Mouse (Mus musculus) neural tube, embryonic 14.5 days (tissue): Measurements from ENCODE around the gene Dclk3. TPM values are rescaled to one million over a fixed set of nuclear protein-coding genes. Genes with fewer than 3 reads are reported as not detected.

ENCODE experiments used
- ATAC-seq: fragments of 200-750 bp; cut with Nextera tagmentation; 2 replicates; pipeline ENCODE4 v1.8.0; 2017; ENCODE audit warnings: low read depth, mild to moderate bottlenecking, moderate TSS enrichment, moderate library complexity
- H3K27ac ChIP-seq: fragments of 300-500 bp; sonication (generic); 2 replicates; pipeline ENCODE4 v1.5.1; 2014; ENCODE audit warnings: low read depth, mild to moderate bottlenecking, control low read depth, low read length, moderate library complexity, mixed read lengths
- H3K27me3 ChIP-seq: fragments of 300-500 bp; sonication (generic); 2 replicates; pipeline ENCODE4 v1.6.1; 2014; ENCODE audit warnings: low read length; ENCODE audit not compliant: control insufficient read depth, insufficient read depth
- H3K36me3 ChIP-seq: fragments of 300-500 bp; sonication (generic); 2 replicates; pipeline ENCODE4 v1.6.1; 2014; ENCODE audit warnings: low read length, mixed read lengths; ENCODE audit not compliant: control insufficient read depth, insufficient read depth
- H3K4me1 ChIP-seq: fragments of 300-500 bp; sonication (generic); 2 replicates; pipeline ENCODE4 v1.6.1; 2014; ENCODE audit warnings: low read length; ENCODE audit not compliant: control insufficient read depth, insufficient read depth
- H3K4me2 ChIP-seq: fragments of 300-500 bp; sonication (generic); 2 replicates; pipeline ENCODE4 v1.6.1; 2014; ENCODE audit warnings: mild to moderate bottlenecking, low read depth, low read length, control low read depth
- H3K4me3 ChIP-seq: fragments of 300-500 bp; sonication (generic); 2 replicates; pipeline ENCODE4 v1.5.1; 2014; ENCODE audit warnings: low read depth, low read length, control low read depth, mixed read lengths
- H3K9ac ChIP-seq: fragments of 300-500 bp; sonication (generic); replicated peaks from 2 replicates; pipeline ENCODE4 v1.6.1; 2014; ENCODE audit warnings: low read depth, mild to moderate bottlenecking, control low read depth, low read length, mixed read lengths
- H3K9me3 ChIP-seq: fragments of 300-500 bp; sonication (generic); 2 replicates; pipeline ENCODE4 v1.6.1; 2016; ENCODE audit warnings: low read length; ENCODE audit not compliant: control insufficient read depth
- WGBS: fragments of 180-500 bp; shearing (Covaris S2); extraction: QIAGEN DNeasy Blood & Tissue Kit; methylation state at CpG from one replicate; pipeline ENCODE4 v1.1.7; 2014; 5-methylcytosine and 5-hydroxymethylcytosine counted together
- polyA plus RNA-seq: library from polyadenylated mRNA; unstranded; fragments of >200 nt; fragmentation: Nextera tagmentation; extraction: Ambion mirVana; gene quantifications from 2 replicates; pipeline ENCODE4 v1.2.1, GENCODE M21; 2014

Gene Dclk3
- polyA plus RNA-seq, 1 experiment from 2014 or later = 10.3 TPM

DNA sequence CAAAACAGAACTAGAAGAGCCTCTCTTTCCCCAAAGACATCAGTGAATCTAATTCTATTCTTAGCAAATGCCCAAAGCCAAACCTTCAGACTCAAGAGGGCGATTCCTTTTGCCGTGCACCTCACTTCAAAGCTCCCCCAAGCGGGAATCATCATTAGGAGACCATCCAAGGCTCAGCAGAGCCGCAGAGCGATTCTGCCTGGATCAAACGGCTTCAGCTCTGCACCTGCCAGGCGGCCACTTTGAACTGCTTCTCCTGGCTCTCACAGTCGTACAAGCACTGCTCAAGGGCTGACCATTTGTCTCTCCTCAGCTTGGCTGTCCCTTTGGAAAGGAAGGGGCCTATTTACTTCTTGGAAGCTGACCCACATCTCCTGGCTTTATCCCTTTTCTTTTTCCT, 51.7 kb downstream of the Dclk3 start:
- Histone ChIP-seq H3K27me3 (no peaks in the 10 kb centered on the region), H3K9ac (no peak overlapping the region), H3K9me3 (no peaks in the 10 kb centered on the region), H3K4me3 (no peak overlapping the region), H3K36me3 (no peaks in the 10 kb centered on the region), H3K4me2 (no peak overlapping the region), H3K27ac (no peak overlapping the region), H3K4me1 (no peaks in the 10 kb centered on the region)
- no peak for ATAC-seq
- 29% methylated on average over 8 of the region's 8 CpGs for WGBS

DNA sequence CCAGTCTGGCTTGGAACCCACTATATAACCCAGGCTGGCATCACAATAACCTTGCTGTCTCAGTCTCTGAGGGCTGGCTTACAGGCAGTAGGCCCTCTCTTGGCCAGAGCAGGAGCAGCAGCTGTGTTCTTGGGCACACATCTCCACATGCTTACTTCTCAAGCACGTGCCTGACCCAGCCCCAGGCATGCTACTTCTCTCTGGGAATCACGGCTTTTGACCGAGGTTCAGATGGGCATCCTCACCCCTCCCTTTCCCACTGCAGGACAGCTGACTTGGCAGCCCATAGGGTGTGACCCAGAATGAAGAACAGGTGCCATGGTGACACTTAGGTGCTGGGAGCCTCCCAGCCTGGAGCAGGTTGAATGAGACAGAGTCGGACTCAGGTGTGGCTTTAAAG, 52.4 kb downstream of the Dclk3 start:
- ATAC-seq = no peak
- Histone ChIP-seq H3K36me3 (no peaks in the 10 kb centered on the region), H3K9ac (no peak overlapping the region), H3K4me3 (no peak overlapping the region), H3K27me3 (no peaks in the 10 kb centered on the region), H3K27ac (no peak overlapping the region), H3K4me1 (no peaks in the 10 kb centered on the region), H3K9me3 (no peaks in the 10 kb centered on the region), H3K4me2 (no peak overlapping the region)
- 48% methylated on average over 4 of the region's 4 CpGs for WGBS

GRCm38 (mm10) chr9:111493490-111493889, 54.6 kb downstream of the Dclk3 start:
- H3K27me3 ChIP-seq = no peaks in the 10 kb centered on the region
- no peaks in the 10 kb centered on the region for H3K36me3 ChIP-seq
- no peaks in the 10 kb centered on the region for H3K4me1 ChIP-seq
- H3K27ac ChIP-seq = no peak overlapping the region
- H3K4me3 ChIP-seq = no peak overlapping the region
- no peak overlapping the region for H3K9ac ChIP-seq
- no peak for ATAC-seq
- H3K4me2 ChIP-seq = no peak overlapping the region
- WGBS = 60% methylated on average over 5 of the region's 5 CpGs
- no peaks in the 10 kb centered on the region for H3K9me3 ChIP-seq

GRCm38 (mm10) chr9:111495561-111495960, 56.7 kb downstream of the Dclk3 start:
- Histone ChIP-seq H3K9me3 (no peaks in the 10 kb centered on the region), H3K4me2 (no peak overlapping the region), H3K27ac (no peak overlapping the region), H3K36me3 (no peaks in the 10 kb centered on the region), H3K27me3 (no peaks in the 10 kb centered on the region), H3K4me3 (no peak overlapping the region), H3K4me1 (no peaks in the 10 kb centered on the region), H3K9ac (no peak overlapping the region)
- peak; percentile 78 for ATAC-seq
- WGBS = 0% methylated on average over 5 of the region's 5 CpGs

DNA sequence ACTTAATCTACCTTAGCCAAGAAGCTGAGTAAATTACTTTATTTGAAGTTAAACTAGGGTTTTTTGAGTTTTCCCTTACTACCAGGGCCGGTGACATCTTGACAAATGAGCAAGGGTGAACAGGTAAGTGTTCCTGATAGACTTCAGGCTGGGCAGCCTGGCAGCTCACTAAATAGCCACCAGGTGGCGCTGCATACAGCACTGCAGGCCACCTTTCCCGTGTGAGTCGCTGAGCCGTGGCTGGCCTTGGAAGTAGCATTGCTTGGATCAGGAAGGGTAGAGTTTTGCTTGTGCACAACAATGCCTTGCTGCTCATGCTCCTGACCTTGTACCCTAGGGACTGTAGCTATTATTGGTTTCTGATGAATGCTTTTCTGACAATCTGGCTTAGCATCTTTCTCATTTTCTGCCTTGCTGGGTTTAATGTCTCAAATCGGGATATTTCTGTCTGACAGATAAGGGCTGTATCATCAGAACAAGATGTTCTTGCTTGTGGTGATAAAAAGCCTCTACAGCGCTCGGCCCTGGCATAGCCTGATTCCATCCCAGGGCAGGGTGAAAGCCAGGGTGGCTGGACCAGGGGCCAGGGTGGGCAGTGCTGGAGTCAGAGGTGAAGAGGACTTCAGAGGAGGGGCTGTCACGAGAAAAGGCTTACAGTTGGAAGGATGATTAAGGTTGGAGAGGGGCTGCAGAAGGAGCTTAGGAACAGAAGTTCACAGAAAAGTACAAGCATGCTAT, 58.4 kb downstream of the Dclk3 start:
- Histone ChIP-seq H3K27me3 (no peaks in the 10 kb centered on the region), H3K4me2 (no peak overlapping the region), H3K4me1 (no peaks in the 10 kb centered on the region), H3K9me3 (no peaks in the 10 kb centered on the region), H3K4me3 (no peak overlapping the region), H3K9ac (no peak overlapping the region), H3K36me3 (no peaks in the 10 kb centered on the region), H3K27ac (no peak overlapping the region)
- ATAC-seq = peak; percentile 85; the same call in 1 of the 2 replicates
- WGBS = 26% methylated on average over 9 of the region's 9 CpGs

DNA sequence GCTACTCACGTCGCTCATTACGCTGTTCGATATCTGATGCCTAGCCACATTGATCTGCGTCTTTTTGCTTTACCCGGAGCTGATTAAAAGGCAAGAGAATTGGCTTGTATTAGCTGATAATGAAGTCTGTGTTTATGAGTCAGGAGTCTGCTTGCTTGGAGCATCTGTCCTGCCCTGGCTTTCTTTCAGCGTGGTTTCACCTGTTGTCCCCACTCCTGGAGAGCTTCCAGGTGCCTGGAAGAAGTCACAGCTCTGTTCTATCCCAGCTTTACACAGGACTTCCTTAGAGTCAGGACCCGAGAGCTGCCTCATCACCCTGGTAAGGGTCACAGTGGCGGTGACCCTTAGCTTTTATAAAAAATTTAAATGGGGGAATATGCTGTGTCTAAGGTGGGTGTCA, 61.3 kb downstream of the Dclk3 start:
- Histone ChIP-seq H3K4me3 (no peak overlapping the region), H3K27ac (no peak overlapping the region), H3K4me1 (no peaks in the 10 kb centered on the region), H3K27me3 (no peaks in the 10 kb centered on the region), H3K9ac (no peak overlapping the region), H3K36me3 (no peaks in the 10 kb centered on the region), H3K9me3 (no peaks in the 10 kb centered on the region), H3K4me2 (no peak overlapping the region)
- no peak for ATAC-seq
- WGBS = 89% methylated on average over 9 of the region's 9 CpGs

DNA sequence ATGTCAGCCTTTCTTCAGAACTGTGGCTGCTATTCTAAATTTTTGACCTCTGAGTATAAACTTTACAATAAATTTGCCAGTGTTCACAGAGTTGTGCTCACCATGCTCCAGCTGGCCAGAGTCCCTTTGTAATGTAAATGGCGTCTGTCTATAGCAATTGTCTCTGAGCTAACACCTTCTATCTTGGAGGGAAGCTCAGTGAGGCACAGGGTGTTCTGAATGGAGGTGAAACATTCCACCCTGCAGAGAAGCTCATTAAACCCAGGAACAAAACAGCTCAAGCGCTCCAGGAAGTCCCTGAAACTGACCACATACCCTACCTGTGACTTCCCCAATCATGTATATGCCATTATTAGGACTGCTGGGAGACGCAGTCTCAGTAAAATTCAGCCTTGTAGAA, 67.2 kb downstream of the Dclk3 start:
- Histone ChIP-seq H3K27ac (no peak overlapping the region), H3K36me3 (no peaks in the 10 kb centered on the region), H3K4me2 (no peak overlapping the region), H3K27me3 (no peaks in the 10 kb centered on the region), H3K9ac (no peak overlapping the region), H3K4me3 (no peak overlapping the region), H3K9me3 (no peaks in the 10 kb centered on the region), H3K4me1 (no peaks in the 10 kb centered on the region)
- WGBS = 39% methylated on average over 3 of the region's 3 CpGs
- no peak for ATAC-seq

DNA sequence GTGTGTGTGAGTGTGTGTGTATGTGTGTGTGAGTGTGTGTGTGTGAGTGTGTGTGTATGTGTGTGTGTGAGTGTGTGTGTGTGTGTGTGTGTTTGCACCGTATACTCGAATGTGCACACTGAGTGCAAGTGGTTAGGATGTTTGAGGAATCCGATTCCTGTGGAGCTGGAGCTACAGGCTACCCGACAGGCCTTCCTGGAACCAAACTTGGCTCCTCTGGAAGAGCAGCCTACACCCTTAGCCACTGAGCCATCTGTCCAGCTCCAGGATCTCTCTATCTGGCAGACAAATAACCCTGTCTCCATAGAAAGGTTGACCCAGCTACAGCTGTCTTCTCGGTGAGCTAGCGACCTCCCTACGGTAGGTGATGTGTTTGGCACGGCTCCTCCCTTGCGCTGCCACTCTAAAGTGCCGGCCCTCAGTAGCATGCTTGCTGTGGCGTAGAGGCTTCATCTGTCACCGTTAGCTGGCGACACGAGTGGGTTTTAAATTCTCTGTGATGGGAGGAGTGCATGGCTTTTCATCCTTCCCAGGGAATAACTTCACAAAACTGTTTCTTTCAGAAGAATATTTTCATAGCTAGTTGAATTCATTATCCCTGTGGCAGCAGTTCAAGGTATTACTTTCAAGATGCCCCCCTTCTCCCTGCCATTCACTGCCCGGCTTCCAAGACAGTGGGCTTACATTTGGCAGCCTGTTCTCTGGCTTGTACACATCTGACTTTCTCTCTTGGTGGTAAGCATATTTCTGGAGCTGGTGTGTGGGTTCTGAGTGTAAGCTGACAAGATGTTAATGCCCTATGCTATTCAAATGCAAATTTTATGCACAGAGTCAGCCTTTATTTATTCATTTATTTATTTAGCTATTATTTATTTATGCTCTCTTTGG, 75.9 kb downstream of the Dclk3 start:
- Histone ChIP-seq H3K27me3 (no peaks in the 10 kb centered on the region), H3K4me1 (no peaks in the 10 kb centered on the region), H3K4me2 (no peak overlapping the region), H3K9me3 (no peaks in the 10 kb centered on the region), H3K36me3 (no peaks in the 10 kb centered on the region), H3K27ac (no peak overlapping the region), H3K9ac (no peak overlapping the region), H3K4me3 (no peak overlapping the region)
- ATAC-seq = no peak
- 65% methylated on average over 15 of the region's 15 CpGs for WGBS

DNA sequence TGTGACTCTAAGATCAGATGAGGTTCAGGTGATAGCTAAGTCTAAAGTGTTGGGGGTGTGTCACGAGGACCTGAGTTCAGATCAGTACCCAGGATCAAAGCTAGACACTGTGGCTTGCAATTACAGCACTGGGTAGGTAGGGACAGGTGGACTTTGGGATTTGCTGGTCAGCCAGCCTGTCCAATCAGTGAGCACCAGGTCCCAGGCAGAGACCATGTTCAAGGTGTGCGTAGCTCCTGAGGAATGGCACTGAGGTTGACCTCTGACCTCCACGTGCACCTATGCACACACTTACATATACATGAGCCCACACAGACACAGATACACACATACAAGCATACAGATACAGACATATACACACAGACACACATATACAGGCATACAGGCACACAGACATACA, 76.7 kb downstream of the Dclk3 start:
- no peaks in the 10 kb centered on the region for H3K4me1 ChIP-seq
- H3K9me3 ChIP-seq = no peaks in the 10 kb centered on the region
- H3K9ac ChIP-seq = no peak overlapping the region
- ATAC-seq = no peak
- no peak overlapping the region for H3K4me3 ChIP-seq
- H3K27me3 ChIP-seq = no peaks in the 10 kb centered on the region
- WGBS = 93% methylated on average over 3 of the region's 3 CpGs
- no peak overlapping the region for H3K4me2 ChIP-seq
- no peaks in the 10 kb centered on the region for H3K36me3 ChIP-seq
- H3K27ac ChIP-seq = no peak overlapping the region
